Mouse (Mus musculus): ENCODE measurements at regions not wholly inside any gene's neighbourhood (a gene's known extent, or its start where the extent isn't known, plus 50 kb on each side); places are given as distances from the start of the nearest gene placed in this dataset.

- TF ChIP-seq CTCF (IDR thresholded peaks at IDR 0.05; ENCODE audit: borderline replicate concordance, insufficient read depth, low read length) (no peak), POLR2A (IDR thresholded peaks at IDR 0.05; ENCODE audit: low read depth, low read length) (no peak)
These were observed 157.7 kb upstream of the Clec14a start for GRCm38 (mm10) chr12:58426758-58427157.
